Mouse (Mus musculus): Measurements from ENCODE around the gene Dag1. TPM values are rescaled to one million over a fixed set of nuclear protein-coding genes. Genes with fewer than 3 reads are reported as not detected.

The Dag1 gene
- polyA plus RNA-seq, 1 experiment from 2014 or later = 57.8 TPM

DNA sequence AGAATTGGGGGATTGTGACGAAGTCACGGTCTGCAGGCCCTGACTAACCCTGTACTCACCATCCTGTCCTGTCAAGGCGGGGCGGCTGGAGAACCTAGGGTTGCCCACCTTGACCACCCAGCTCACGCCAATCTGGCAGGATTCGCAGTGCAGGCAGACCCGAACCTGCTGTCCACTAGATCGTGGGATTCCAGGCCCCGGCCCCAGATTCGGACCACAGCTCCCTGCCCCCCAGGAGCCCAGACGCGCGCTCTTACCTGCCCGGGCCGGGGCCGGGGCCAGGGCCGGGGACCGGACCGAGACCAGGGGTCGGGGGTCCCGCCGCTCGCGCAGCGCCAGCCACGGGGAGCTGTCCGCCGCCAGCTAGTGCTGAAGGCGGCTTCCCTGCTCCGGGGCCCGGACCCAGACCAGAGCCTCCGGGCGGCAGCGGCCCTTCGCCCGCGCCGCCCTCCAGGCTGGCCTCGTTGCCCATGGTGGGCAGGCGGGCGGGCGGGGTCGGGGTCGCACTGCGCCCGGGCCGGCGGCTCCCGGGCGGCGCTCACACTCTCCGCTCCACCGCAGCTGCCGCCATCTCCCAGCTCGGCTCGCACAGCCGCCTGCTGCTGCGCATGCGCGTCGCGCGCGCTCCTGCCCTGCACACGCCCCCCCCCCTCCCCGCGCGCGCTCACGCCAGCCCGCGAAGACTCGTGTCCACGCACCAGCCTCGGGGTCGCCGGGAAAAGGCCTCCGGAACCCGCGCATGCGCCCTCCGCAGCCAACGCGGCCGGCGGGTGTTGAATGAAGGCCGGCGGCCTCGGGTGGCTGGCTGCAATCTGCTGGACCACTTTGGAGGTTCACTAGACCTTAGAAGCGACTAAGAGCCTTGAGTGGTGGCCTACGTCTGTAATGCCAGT, 73.7 kb downstream of the Dag1 start, which contains the start of gene Bsn:
Gene Bsn, minus strand, starts transcription at position 598 of the 893 bp plus-strand sequence.
- Histone ChIP-seq H3K9me3 (no peaks in the 10 kb centered on the region), H3K27me3 (no peaks in the 10 kb centered on the region), H3K4me2 (replicated peaks) (peak within 1 kb of the TSS; percentile 81), H3K4me1 (replicated peaks) (peaks cover 35% of the 10 kb centered on the region), H3K4me3 (replicated peaks) (peak within 1 kb of the TSS; percentile 88), H3K36me3 (peaks cover 10% of the 10 kb centered on the region; the same call in 1 of the 2 replicates), H3K9ac (replicated peaks) (peak within 1 kb of the TSS; percentile 95), H3K27ac (peak within 1 kb of the TSS; percentile 85)
- WGBS = under 1% methylated on average over 79 of the region's 91 CpGs
- peak; percentile 87 for ATAC-seq

DNA sequence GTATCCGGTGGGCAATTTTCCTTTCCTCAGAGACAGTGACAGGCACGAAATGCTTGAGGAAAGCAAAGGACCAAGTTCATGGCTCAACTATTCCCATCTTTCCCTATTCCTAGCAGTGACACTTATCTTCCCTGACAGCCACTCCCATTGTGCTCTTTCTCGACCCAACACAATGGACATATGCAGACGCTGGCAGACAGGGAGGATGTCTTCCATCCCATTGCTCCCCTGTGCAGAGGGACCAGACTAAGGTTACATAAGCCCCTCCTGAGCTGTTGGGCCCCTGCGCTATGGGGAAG, 74.3 kb downstream of the Dag1 start:
- 28% methylated on average over 5 of the region's 5 CpGs for WGBS
- ATAC-seq = no peak
- Histone ChIP-seq H3K4me2 (replicated peaks) (peak overlapping the region; percentile 81), H3K27ac (peak overlapping the region; percentile 85), H3K36me3 (peaks cover 10% of the 10 kb centered on the region; the same call in 1 of the 2 replicates), H3K4me1 (replicated peaks) (peaks cover 35% of the 10 kb centered on the region), H3K4me3 (replicated peaks) (peak overlapping the region; percentile 88), H3K27me3 (no peaks in the 10 kb centered on the region), H3K9ac (replicated peaks) (peak overlapping the region; percentile 95), H3K9me3 (no peaks in the 10 kb centered on the region)

DNA sequence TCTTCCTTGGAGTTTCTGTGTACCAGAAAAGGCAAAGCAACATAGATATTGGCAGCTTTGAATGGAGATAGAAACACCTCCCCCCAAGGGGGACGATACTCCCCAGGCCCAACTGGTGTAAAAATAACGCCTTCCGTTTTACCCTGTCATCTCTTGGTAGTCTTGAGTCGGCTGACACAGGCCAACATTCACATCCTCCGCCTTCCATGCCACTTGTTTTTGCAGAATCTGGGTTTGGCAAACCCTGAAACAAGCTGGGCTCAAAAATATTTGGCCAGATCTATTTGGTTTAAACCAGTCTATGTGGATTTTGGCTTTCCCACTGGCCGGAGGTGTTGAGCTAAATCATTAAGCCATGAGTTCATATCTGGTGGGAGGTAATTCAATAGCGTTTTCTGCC, 74.7 kb downstream of the Dag1 start:
- peaks cover 10% of the 10 kb centered on the region; the same call in 1 of the 2 replicates for H3K36me3 ChIP-seq
- H3K9me3 ChIP-seq = no peaks in the 10 kb centered on the region
- H3K4me2 ChIP-seq (replicated peaks) = peak overlapping the region; percentile 81
- ATAC-seq = no peak
- H3K9ac ChIP-seq (replicated peaks) = peak overlapping the region; percentile 95
- 79% methylated on average over 7 of the region's 7 CpGs for WGBS
- no peaks in the 10 kb centered on the region for H3K27me3 ChIP-seq
- peak overlapping the region; percentile 88 for H3K4me3 ChIP-seq (replicated peaks)
- H3K4me1 ChIP-seq (replicated peaks) = peaks cover 35% of the 10 kb centered on the region
- H3K27ac ChIP-seq = peak overlapping the region; percentile 85; the same call in 1 of the 2 replicates

DNA sequence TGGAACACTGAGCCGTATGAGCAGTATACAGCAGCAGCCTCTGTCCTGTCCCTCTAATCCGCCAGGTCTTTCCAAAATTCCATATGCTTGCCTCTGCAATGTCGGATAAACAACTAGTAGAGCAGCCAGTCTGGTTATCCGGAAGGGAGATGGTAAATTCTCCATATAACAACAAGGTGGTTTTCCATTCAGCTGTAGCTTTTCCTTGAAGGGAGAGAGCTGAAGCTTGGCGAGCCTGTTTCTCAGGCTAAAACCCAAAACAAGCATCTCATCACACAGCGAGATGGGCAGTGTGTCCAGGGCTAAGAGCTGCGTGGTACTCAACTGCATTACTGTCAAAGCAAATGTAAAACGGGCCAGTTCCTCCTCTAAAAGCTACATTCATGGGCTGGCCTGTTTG, 75.2 kb downstream of the Dag1 start:
- whole genome bisulfite sequencing = 82% methylated on average over 8 of the region's 8 CpGs
- Histone ChIP-seq H3K4me1 (replicated peaks) (peaks cover 39% of the 10 kb centered on the region), H3K27ac (no peak overlapping the region), H3K36me3 (peaks cover 10% of the 10 kb centered on the region; the same call in 1 of the 2 replicates), H3K4me3 (replicated peaks) (peak overlapping the region; percentile 88), H3K27me3 (no peaks in the 10 kb centered on the region), H3K9ac (replicated peaks) (peak overlapping the region; percentile 95; the same call in 1 of the 2 replicates), H3K4me2 (replicated peaks) (peak overlapping the region; percentile 81), H3K9me3 (no peaks in the 10 kb centered on the region)
- ATAC-seq = no peak

DNA sequence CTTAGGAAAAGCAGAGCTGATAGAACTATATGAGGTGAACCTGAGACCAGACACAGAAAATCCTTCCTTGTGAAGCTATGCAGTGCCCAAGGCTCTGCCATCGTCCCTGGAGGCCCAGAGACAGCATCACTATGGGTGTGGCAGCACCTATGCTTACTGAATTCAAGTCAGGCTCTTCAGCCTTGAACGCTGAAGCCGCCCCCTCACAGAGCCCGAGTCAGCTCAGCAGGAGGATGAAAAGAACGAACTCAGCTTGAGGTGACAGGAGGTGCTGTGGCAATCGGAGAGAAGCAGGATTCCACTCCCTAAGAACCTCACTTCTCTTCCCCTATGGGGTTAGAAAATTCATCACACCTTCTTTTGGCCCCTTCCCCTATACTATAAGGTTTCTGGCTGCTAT, 76.1 kb downstream of the Dag1 start:
- no peak for ATAC-seq
- Histone ChIP-seq H3K27ac (no peak overlapping the region), H3K4me1 (replicated peaks) (peaks cover 39% of the 10 kb centered on the region), H3K9ac (replicated peaks) (peak overlapping the region; percentile 49), H3K4me2 (replicated peaks) (peak overlapping the region; percentile 81; the same call in 1 of the 2 replicates), H3K9me3 (no peaks in the 10 kb centered on the region), H3K4me3 (replicated peaks) (no peak overlapping the region), H3K27me3 (no peaks in the 10 kb centered on the region), H3K36me3 (peaks cover 14% of the 10 kb centered on the region; the same call in 1 of the 2 replicates)
- 52% methylated on average over 6 of the region's 6 CpGs for WGBS

DNA sequence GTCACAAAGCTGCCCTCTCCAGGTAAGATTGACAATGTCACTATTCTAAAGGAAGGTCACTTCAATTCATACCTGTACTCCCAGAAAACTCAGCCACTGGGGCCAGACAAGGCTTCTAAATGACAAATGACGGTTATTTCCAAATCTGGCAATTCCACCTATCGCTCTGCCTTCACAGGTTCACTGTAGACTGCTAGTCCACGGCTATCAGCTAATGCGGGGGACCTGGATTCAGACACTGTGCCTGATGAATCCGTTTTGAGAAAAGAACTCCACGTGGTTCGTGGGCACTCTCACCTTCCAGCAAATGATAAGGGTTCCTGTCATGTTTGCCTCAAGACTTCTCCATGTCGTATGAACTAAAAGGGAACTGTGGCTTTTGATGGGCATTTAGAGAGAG, 78.0 kb downstream of the Dag1 start:
- H3K4me3 ChIP-seq (replicated peaks) = no peak overlapping the region
- H3K4me1 ChIP-seq (replicated peaks) = peaks cover 39% of the 10 kb centered on the region
- H3K9me3 ChIP-seq = no peaks in the 10 kb centered on the region
- no peak for ATAC-seq
- H3K27ac ChIP-seq = no peak overlapping the region
- peaks cover 14% of the 10 kb centered on the region; the same call in 1 of the 2 replicates for H3K36me3 ChIP-seq
- no peaks in the 10 kb centered on the region for H3K27me3 ChIP-seq
- 88% methylated on average over 8 of the region's 8 CpGs for WGBS
- no peak overlapping the region for H3K4me2 ChIP-seq (replicated peaks)
- H3K9ac ChIP-seq (replicated peaks) = no peak overlapping the region

DNA sequence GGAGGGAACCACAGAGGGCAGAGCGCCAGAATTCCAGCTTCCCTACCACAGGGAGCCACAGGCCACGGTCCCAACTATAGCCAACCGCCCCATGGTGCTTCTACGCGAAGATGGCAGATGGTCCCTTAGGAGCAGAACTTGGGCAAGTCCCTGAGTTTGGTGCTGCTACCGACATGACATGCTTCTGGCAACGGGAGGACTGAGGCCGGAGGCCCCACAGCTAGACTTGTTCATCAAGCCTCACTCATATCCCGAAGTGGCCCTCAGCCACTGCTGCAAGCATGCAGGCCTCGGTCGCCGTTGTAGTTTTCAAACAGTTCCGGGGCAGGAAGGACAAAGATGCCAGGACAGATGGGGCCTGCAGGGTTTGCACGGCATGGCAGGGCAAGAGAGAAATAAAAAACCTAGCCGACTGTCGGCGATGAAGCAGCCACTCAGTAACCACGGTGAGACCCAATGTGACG, 80.2 kb downstream of the Dag1 start:
- H3K4me2 ChIP-seq (replicated peaks) = no peak overlapping the region
- no peaks in the 10 kb centered on the region for H3K27me3 ChIP-seq
- no peak overlapping the region for H3K4me3 ChIP-seq (replicated peaks)
- H3K9me3 ChIP-seq = no peaks in the 10 kb centered on the region
- H3K36me3 ChIP-seq = peaks cover 17% of the 10 kb centered on the region; the same call in 1 of the 2 replicates
- ATAC-seq = no peak
- no peak overlapping the region for H3K9ac ChIP-seq (replicated peaks)
- H3K4me1 ChIP-seq (replicated peaks) = peaks cover 32% of the 10 kb centered on the region
- 92% methylated on average over 19 of the region's 19 CpGs for WGBS
- no peak overlapping the region for H3K27ac ChIP-seq

DNA sequence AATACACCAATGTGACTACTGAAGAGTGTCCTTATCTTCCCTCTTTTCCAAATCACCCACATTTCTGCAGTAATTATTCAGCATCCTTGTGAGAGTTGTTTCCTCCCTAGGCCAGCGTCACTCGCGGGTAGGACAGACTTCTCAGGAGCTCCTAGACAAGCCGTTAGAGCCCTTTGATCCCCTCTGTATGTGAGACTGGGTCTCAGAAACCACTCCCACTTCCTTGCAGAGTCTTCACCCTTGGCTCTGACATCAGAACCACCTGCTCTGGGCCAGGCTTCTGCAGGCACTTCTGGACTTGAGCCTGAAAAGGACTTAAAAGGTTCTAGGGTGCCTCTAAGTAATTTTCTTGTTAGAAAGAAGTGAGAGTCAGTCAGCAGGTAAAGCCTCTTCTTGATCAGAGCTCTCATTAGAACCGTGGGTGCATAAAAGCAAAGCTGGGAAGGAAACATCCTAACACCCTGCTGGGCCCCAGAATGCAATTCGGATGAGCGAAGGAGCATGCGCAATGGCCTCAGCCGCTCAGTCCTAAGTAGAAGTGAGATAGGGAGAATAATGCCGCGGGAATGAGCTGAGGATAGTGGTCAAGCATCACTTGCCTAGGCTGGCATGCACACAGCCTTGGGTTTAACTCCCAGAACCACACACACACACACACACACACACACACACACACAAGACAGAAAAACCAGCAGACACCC, 80.8 kb downstream of the Dag1 start:
- 75% methylated on average over 11 of the region's 11 CpGs for WGBS
- ATAC-seq = no peak
- Histone ChIP-seq H3K4me3 (replicated peaks) (no peak overlapping the region), H3K27me3 (no peaks in the 10 kb centered on the region), H3K9me3 (no peaks in the 10 kb centered on the region), H3K9ac (replicated peaks) (no peak overlapping the region), H3K4me2 (replicated peaks) (no peak overlapping the region), H3K27ac (no peak overlapping the region), H3K36me3 (peaks cover 22% of the 10 kb centered on the region; the same call in 1 of the 2 replicates), H3K4me1 (replicated peaks) (peaks cover 26% of the 10 kb centered on the region)

DNA sequence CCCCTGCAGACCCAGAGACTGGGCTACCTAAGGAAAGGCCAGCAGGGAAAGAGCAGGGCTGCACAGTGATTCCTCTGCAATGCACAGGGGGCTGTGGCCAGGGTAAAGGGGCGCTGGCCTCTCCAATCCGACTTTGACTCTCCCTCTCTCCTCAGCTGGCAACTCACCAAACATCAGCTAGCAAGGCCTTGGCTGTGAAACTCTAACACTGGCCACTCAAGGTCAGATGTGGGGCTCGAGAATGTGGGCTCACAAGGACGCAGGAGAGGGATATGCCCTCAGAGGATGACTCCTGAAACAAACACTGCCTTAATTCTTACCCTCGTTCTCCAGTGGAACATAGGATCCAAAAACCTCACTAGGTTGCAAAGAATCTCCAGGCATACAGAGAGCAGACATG, 85.4 kb downstream of the Dag1 start:
- no peak overlapping the region for H3K9ac ChIP-seq (replicated peaks)
- no peak for ATAC-seq
- 80% methylated on average over 5 of the region's 5 CpGs for WGBS
- peaks cover 13% of the 10 kb centered on the region; the same call in 1 of the 2 replicates for H3K36me3 ChIP-seq
- H3K9me3 ChIP-seq = no peaks in the 10 kb centered on the region
- no peak overlapping the region for H3K4me3 ChIP-seq (replicated peaks)
- no peaks in the 10 kb centered on the region for H3K27me3 ChIP-seq
- H3K4me2 ChIP-seq (replicated peaks) = no peak overlapping the region
- H3K4me1 ChIP-seq (replicated peaks) = peaks cover 7% of the 10 kb centered on the region; the same call in 1 of the 2 replicates
- no peak overlapping the region for H3K27ac ChIP-seq

DNA sequence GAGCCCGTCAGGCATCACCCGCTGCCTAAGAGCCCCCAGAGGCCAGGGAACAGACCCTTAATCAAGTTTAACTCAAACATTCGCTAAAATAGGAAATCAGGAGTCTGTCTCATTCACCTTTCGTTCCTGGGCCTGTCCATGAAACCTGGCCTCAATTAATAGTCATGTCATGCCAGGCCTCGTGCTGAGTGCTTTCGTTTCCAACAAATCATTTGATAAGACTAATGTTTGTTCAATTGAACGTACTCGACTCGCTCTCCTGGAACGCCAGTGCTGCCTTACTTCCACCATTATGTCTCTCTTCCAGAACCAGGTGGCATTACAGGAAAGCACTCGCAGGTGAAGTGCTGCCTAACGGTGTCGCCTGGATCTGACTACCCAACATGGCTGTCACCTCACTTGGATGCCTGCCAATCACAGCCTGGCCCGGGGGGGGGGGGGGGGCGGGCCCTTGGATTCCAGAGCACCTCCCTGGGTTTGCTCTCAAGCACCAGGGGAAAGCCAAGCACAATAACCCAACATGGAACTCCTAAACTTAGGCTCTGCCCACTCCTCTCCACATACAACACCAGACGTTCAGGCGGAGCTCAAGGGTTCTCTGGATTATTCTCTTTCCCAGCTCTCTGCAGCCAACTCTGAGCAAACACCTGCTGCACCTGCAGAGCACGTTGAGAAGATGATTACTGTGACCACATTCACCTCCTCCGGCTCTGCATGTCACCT, 88.5 kb downstream of the Dag1 start:
- H3K4me1 ChIP-seq (replicated peaks) = peaks cover 17% of the 10 kb centered on the region; the same call in 1 of the 2 replicates
- no peaks in the 10 kb centered on the region for H3K27me3 ChIP-seq
- H3K4me2 ChIP-seq (replicated peaks) = no peak overlapping the region
- no peak overlapping the region for H3K9ac ChIP-seq (replicated peaks)
- H3K4me3 ChIP-seq (replicated peaks) = no peak overlapping the region
- WGBS = 79% methylated on average over 19 of the region's 19 CpGs
- peaks cover 9% of the 10 kb centered on the region; the same call in 1 of the 2 replicates for H3K36me3 ChIP-seq
- H3K9me3 ChIP-seq = no peaks in the 10 kb centered on the region
- ATAC-seq = no peak
- H3K27ac ChIP-seq = no peak overlapping the region

DNA sequence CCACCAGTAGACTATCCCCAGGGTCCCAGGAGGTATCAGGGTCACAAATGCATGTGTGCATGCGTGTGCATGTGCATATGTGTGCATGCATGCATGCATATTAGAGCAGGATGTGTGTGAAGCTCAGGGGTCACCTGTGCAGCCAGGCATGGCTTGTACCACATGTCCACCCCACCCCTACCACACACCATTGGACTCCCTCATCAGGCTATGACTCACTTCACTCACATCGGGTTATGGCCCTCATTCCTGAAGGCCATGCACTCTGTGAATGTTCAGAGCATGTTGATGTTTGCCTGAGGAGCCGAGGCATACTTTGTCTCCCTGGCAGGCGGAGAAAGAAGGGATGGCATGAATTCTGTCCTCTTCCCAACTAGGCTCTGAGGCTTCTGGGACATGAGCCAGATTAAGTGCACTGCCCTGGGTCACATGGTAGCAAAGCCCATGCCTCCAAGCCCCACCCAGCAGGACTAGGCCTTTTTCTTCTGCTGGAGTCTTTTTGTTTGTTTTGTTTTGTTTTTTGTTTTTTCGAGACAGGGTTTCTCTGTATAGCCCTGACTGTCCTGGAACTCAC, 90.9 kb downstream of the Dag1 start:
- H3K27ac ChIP-seq = no peak overlapping the region
- no peaks in the 10 kb centered on the region for H3K27me3 ChIP-seq
- no peak overlapping the region for H3K4me2 ChIP-seq (replicated peaks)
- H3K4me1 ChIP-seq (replicated peaks) = peaks cover 17% of the 10 kb centered on the region; the same call in 1 of the 2 replicates
- H3K4me3 ChIP-seq (replicated peaks) = no peak overlapping the region
- no peak for ATAC-seq
- H3K9me3 ChIP-seq = no peaks in the 10 kb centered on the region
- 84% methylated on average over 5 of the region's 5 CpGs for WGBS
- no peak overlapping the region for H3K9ac ChIP-seq (replicated peaks)
- peaks cover 9% of the 10 kb centered on the region for H3K36me3 ChIP-seq
